Mouse (Mus musculus) c-Kit-positive CD71-positive TER-119-negative erythroid progenitor cells, embryonic 14.5 days (primary cell): ENCODE results near the gene Prep.
A peak's percentile ranks its signal among the peaks of the same experiment; 100 is the strongest.

Source experiments
- DNase-seq: peaks from one replicate; pipeline ENCODE4 v3.0.0-alpha.2; 2013; ENCODE audit warnings: low read depth

Prep gene

DNA sequence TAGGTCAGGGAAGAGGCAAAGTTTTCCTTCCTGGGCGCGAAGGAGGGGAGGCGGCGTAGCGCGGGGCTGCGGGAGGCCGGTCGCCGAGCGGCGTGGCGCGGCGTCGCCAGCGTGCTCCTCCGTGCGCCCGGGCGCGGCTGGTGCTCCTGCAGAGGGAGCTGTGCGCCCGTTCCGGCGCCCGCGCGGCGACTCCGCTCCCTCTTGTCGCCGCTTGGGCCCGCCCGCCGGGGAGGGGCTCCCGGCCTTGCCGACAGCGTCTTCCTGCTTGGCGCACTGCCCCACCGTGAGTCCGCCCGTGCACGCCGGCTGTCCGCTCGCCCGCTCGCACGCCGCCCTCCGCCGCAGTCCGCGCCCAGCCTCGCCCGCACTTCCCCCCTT is at the start of gene Prep:
TSS of gene Prep (plus strand) at position 273 of the 378 bp plus-strand sequence.
- peak; percentile 69 for DNase-seq

DNA sequence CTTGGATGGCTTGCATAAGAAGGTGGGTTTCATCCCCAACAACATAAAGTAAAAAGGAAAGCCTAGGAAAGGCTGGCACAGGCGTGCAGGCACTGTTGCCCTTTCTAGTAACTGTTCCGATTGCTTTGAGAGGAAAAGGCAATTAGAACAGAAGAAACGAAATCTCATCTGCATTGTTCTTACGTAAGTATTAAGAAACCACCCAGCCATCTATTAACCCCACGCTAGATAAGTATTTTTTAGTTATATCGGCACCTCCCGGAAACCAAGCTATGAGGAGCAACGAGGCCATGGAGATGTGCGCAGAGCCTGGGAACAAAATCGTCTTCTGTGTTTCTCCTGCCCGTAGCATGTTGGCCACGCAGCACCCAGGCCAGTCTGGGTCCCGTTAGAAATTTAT is 49.7 kb upstream of the Prep start:
- DNase-seq = no peak

DNA sequence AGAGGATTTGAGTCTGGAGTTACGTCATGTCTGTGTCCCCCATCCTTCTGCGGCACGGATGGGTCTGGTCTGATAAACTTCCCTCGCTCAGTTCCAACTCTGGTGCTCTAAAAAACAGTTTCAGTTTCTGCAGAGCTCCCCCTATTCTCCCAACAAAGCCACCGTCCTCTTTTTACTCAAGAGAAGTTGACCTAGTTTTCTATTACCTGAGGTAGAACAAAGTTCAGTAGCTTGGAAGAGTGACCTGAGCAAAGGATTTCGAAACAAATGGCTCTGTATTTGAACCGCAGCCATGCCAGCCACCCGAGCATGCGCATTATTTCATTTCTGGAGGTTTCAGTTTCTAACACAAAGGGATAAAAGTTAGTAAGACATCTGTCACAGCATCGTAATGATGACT is 49.2 kb upstream of the Prep start:
- DNase-seq = no peak

DNA sequence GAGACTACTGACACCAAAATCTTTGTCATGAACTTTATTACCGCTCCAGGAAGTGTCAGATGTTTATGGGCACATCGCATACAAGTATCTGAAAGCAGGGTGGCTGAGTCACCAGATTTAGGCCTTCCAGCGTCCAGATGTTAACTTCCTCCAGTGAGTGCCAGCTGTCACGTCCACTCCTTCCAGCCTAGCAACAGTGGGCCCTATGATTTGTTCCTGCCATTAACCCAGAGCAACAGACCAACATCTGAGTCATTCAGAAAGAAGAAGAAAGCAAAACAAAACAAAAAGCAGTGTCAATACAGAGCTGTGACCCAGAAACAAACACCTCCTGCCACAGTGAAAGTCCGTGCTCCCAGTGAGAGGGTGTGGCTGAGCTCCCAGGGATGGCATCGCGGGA is 47.6 kb upstream of the Prep start:
- DNase-seq = no peak

DNA sequence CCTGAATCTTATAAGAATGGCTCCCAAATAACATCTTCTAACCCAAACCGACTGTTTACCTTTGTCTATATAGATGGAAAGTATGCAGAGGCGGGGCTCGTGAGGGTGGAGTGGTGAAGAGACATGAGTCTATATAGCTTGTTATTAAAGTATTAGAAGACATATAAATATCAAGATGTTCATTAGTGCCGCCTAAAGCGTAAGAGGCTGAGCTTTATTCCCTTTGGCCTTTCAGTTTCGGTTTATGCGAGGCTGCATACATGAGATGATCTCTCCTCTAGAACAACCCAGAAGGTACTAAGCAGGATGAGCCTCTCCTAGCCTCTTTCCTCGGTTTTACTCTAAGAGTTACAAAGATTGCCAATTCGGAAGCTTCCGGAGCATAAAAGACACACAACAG is 47.2 kb upstream of the Prep start:
- DNase-seq = no peak

DNA sequence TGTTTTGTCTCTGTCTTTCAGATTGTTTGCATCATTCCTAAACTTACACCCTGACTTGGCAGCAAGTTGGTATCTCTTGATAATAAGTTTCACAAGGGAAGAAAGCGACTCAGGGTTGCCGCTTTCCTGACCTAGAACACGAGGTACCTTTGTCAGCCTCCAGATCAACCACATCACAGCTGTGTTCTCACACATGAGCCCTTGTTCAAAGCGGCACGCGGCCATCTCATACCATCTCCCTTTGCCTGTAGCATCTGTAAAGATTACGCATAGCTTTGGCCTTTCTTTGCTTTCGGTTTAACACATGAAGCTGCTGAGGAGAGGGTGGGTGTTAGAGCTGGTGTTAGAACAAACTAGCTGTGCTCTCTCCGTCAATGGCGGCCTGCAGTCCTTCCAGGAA is 46.7 kb upstream of the Prep start:
- DNase-seq = no peak

DNA sequence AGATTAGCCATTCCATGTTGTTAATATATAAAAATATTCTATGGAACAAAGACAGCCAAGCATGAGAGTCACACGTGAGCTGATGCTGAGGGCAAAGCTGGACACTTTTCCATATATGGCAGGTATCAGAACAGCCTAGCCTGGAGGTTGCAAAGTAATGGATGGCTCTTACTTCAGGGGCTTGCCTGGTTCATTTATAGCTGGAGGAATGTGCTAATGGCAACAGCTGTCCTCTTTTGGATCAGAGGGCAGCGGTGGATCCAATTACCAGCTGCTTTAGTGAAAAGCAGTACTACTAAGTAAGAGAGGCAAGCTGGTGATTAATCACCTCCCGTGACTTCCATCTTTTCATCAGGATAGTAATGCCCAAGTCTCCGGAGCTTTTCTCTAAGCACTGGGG is 41.8 kb upstream of the Prep start:
- DNase-seq = no peak

DNA sequence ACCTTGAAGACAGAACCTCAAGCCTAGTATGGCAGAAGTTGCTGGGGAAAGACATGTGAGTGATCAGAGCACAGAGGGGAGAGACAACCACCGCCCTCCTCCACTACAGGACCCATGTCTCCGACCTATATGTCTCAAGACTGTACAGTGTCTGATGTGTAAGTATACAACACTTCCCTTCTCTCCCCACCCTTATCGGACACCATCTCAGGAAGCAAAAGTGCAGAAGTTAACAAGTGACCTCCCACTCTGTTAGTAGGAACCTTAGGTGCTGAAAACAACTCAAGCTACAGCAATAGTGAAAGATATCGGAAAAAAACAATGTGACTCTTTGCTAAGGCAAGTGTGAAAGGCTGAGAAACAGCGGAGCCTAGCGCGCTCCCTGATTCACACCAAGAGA is 40.1 kb upstream of the Prep start:
- no peak for DNase-seq

DNA sequence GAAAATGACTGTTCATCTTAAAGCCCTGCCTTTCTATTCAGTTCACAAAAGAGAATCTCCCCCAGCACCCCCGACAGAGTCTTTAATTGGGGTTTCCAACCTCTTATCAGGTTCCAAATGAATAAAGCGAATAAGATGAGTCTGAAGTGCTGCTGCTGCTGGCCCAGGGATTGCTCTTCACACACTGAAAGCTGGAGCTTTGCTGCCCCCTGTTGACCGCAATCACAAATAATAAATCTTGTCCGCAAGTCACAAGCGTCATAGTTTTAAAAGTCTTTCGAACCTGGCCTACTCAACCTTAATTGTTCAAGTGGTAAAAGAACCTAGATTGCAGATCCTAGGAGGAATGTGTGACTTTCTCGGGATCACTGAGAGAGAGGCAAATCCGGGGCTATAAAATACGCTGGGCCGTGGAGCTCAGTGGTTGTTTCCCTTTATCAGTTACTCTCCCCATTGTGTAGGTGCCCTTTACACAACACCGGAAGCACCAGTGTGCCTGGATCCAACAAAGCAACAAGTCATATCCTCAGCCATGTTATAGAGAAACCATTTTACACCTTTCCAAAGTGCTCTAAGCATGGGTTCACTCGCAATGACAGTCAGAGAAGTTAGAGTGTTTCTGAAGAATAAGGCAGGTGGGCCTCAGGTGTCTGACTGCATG is 21.6 kb upstream of the Prep start:
- peak; percentile 67 for DNase-seq

DNA sequence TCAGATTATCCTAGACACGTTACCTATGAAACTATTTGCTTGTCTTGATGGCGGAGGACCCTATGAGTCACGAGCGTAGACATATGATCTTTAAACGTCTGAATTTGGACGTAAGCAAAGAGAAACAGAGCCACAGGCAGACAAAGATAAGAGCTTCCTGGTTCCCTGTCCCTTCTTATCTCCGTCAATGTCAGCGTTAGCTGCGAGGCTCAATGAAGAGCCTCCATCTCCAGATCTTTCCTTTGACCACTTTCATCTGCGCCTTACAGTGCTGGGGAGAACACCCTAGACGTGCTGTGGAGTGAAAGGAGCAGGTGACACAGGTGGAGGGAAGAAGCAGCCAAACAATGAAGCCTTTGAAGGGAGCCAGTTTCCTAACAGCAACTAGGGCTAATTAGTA is 18.8 kb upstream of the Prep start:
- DNase-seq = no peak

DNA sequence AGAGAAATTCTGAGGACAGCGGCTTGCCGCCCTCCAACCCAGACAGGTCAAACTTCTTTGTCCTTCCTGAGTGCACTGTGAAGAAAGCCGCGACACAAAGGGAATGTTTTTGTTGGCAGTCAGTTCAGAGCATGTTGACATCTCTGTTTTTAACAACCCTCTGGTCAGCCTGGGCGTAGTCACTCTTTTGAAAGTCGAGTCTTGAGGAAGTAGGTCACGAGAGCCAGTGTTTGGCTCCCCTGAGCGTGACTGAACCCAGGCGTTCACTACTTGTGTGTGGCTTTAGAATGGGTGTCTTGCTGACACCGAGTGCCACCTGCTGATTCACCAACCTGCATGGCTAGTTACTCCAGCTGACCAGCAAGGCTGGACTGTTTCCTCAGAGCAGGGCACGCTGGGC is 18.4 kb upstream of the Prep start:
- no peak for DNase-seq

DNA sequence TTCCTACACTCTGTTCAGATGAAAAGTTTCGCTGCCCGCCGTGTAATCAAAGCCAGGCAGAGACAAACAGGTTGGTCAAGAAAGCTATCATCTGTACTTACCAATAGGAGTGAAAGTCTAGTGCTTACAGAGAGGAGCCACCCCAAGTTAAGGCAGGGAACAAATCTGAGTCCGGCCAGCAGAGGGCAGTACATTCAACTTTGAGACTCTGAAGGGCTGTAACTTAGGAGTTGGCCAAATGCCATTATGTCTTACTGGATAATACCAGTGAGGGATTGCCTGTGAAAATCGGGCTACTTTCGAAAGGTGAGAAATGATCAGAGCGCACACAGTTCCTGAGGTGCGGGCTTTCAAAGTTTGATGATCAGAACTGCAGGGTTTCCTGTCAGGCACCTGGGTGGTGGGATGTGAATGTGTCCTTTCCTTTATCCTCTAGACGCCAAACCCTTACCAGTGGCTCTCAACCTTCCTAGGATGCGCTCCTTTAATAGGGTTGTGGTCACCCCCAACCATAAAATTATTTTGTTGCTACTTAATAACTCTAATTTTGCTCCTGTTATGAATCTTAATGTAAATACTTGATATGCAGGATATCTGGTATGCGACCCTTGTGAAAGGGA is 15.8 kb upstream of the Prep start:
- peak; percentile 77 for DNase-seq

DNA sequence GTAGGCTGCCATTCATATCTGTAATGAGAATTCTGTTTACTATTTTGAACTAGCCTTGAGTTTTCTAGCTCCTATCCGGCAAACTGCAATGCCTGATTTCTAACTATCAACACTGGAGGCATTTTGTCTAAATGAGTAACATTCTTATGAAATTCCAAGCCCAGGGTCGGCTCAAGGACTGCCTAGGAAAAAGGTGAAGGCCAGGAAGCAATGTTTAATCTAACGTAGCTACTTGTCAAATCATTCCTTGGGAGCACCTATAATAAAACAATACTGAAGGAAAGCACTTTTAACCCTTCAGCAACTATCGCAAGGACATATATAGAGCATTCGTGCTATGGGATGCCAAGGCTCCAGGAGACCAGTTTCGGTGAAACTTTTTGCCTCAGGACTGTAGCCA is 8.6 kb upstream of the Prep start:
- DNase-seq = no peak

DNA sequence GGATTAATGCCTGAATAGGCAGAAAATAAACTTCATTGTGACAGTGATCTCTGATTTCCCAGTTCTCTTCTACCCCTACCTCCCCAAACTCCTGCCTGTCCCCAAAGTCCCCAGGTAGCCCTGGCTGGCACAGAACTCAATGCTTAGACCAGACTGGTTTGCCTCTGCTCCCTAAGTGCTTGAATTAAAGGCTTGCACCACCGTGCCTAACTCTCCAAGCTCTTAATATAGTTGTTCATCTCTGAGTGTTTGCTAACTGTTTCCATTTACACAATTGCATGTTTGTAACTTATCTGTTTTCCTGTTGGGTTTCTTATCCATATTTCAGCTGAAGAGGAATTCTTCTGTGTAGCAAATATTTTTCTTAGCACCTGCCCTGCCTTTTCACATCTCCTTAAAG is 6.2 kb upstream of the Prep start:
- DNase-seq = no peak

DNA sequence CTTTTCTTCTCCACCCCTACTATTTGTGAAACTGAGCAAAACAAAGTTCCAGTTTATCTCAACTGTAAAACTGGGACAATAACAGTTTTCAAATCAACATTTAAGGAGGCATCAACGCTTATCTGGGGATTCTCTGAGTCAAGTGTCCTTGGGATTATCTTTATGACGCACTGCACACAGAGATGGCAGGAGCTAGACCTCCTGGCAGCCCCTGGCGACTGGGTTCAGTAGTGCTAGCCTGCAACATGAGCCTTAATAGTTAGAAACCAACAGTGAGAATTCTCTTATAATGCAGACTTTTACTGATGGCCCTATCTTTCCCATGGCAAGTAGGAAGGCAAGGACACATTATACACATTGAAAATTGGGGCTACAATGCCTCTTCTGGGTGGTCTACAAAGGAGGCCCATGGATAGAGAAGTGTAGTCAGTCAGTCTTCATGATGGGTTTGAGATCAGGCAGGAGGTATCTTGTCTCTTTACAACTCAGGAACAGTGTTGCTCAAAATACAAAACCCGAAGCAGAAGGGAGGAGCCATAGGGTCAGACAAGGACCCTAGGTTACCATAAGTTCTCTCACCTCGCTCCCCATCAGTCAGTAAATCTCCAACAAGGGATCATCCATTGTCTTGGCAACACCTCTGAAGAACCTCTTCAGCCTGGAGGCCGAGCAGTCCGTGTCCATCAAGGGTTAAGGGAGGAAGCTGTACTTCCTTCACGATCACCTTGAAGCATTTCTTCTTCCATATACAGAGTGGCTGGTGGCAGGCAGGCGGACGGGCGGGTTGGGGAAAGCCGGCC is 672 bp upstream of the Prep start:
- peak; percentile 57 for DNase-seq

DNA sequence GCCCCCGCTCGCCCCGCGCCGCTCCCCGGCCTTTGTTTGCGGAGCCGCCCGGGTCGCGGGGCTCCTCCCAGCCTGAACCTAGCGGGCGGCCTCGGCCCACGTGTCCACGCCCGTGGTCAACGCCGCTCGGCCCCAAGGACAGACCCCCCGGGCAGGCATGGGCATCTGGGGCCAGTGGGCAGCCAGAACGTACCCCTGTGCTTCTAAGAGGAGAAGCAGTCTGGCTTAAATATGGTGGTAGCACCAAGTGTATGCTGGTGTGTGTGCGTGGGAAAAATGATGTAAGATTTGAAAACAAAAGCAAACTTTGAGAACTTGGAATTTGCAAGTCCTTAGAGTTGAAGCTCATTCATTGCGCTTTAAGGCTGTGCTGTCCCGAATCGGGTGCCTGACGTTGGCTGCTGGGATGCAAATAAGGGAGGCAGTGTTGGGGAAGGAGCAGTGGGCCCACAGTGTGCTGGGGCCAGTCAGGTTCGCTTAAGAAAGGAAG is 478 bp downstream of the Prep start:
- no peak for DNase-seq

DNA sequence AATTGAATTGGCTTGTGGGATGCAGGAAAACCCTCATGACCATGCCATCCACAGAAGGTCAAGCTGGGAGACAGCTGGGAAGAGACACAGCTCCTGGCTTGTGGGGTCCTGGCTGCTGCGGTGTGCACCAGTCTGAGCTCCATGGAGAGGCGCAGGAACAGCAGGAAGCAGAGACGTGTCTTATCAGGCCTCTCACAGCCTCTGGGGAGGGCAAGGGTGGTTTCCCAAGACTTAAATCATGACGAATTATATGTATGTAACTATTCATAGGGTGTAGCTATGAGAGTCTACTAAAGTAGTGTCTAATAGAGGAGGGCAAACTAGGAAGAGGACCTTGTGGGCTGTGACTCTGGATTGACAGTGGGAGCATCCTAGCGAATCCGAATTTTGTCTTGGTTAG is 2.6 kb downstream of the Prep start:
- peak; percentile 52 for DNase-seq

DNA sequence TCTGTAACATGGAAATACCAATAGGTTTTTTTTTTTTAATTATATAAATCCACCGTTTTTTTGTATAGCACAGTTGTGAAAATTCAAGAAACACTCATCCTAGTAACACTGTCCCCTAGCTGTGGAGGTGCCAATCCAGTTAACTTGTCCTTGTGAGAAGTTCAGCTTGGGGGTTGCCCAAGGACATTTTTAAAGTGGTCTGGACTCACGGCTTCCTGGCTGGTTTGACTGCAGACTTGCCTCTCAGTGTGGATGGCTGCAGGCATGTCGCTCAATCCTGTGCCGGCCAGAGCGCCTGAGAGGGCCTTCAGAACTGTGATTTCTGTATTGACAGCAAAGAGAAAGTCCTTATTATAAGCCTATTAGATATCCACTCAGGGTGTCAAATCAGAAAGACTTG is 3.4 kb downstream of the Prep start:
- DNase-seq = no peak

DNA sequence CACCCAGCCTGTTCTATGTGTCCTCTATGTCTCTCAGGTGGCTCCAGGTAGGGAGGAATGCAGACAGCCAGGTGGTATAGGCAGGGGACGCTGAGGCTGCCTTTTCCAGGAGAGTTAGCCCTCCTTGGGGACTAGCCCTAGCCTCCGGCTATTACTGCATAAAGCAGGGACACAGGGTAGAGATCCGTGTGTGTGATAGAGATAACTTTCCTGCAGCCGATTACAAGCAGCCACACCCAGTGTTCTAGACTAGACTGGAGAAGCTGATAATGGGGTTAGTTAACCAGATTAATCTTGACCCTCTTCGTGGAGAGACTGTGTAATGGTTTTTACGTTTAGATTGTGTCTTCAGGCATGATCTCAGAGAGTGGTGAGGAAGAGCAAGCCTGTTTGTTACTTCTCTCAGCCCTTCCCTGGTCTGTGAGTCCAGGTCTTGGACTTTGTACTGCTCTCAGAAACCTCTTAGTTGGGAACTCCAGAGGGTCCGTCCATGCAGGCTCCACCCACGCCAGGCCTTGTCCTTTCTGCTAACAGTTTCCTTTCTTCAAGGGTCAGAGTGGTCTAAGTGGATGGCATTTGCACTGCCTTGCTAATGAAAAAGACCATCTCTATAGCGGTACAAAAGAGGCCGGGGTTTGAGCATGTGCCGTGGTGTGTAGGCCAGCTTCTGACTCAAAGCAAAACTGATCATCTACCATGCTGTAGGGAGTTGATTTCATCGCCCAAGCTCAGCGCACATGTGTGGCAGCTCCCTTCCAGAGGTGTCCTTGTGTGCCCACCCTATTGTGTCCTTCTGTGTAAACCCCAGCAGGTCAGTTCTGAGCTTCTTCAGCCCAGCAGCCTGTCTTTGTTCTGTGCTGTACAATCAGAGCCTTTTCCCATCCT is 4.2 kb downstream of the Prep start:
- DNase-seq = peak; percentile 45

DNA sequence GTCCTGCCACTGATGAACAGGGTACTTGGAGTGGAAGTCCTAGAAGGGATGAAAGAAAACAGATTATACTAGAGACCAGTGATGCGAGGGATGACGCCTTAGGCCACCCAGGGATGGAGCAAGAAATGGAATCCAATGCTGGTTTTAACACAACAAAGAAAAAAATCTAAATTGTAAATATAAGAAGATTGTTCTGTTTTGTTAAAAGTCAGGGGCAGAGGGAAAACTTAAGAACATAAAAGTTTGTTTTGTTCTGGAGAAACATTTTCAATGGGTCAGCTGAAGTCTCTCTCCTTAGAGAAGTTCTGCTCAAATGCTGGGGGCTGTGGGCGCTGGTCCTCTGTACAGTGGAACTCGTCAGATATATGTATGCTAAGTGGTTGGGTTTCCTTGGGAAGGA is 5.3 kb downstream of the Prep start:
- DNase-seq = no peak

DNA sequence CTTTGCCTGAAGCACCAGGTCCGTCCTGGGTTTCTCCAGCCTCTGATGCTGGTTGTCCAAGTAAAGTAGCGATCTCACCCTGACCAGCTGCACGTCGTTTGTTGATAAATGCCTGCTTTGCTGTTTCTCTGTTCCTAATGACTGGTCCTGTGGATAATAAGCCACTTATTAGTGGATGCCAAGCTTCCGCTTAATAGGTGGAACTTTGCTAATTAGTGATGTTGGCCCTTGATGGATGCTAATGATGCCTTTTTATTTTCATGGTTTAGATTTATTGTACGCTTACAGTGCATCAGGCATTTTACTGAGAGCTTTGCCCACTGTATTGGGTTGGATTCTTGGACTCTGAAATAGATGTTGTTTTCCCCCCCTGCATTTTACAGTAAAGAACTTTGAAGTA is 7.5 kb downstream of the Prep start:
- DNase-seq = no peak

DNA sequence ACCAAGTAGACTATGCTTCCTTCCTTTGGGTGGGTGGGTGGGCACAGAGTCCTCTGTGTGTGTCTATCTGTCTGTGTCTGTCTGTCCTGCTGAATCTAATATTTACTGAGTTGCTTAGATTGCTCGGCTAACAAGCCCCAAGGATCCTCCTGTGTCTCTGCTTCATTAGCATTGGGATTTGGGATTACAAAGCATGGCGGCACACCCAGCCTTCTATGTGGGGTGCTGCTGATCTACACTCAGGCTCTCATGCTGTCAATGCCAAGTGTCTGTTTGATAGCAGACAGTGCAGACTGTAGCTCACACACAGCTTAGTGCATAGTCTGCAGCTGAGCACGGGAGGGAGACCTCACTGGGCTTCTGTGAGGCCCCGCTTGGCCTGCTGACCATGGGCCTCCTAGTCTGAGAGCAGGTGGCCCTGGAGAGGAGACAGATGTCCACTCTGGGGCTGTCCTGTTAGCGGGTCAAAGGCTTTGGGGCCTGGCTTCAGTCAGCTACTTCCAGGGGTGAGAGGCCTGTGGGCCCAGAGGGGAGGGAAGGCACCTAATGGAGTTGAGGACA is 8.6 kb downstream of the Prep start:
- no peak for DNase-seq
